Mouse (Mus musculus) cerebellum, postnatal 25 days (tissue): ENCODE measurements around the gene Jmjd8.

Source experiments
- DNase-seq, 2 experiments: peaks; one replicate each; pipeline ENCODE4 v3.0.0; 2021; ENCODE audit warnings: mixed read lengths in 2 of 2

Gene Jmjd8

DNA sequence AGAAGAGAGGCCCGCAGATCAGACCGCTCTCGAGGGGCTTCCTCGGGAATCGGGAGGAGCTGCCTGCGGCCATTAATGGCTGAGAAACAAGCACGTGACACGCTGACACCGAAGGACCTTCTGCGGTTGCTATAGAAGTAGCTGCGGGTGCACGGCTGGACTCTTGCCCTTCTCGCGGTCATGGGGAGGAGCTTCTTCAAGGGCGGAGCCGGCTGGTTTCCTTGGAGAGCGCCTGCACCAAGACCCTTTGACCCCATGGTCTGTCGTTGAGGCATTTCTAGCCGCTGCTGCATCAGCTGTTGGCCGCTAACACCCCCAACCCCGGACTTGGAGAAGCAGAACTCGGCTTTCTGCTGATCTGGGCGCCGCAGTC lies 4.6 kb downstream of the Jmjd8 start, which contains the start of gene Stub1:
Stub1 (minus strand) TSS at position 114 of the 373 bp plus-strand sequence.
- DNase-seq: peak in 1 of 2 experiments; percentile 91

- no peak for DNase-seq
Measured at GRCm38 (mm10) chr17:25833961-25834594, 5.4 kb downstream of the Jmjd8 start.

DNA sequence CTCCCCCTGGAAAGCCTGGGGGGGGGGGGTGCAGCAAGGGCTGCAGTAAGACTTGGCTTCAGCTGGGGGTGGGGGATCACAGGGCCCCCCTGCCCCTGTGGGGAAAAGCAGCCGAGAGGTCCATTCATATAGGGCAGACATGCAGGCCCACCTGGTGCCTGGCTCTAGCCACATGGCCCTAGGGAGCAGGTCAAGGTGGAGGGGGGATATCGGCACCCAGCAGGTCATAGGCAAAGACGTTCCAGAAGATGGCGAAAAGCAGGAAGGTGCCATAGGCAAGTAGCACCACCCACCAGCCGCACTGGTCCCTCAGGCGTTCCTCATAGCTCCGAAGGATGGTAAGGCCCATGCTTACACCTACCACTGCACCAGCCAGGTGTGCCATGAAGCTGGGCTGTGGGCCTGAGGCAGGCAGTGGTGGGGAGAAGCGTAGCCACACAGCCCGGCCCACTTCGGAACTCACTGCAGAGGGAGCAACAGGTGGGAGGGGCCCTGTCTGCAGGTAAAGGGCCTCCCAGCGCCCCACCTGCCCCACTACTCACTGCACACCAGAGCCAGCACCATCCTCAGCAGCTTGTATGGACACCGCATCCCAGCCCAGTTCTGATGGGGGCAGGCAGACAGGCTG lies 6.0 kb downstream of the Jmjd8 start:
- peak in 1 of 2 experiments; percentile 62 for DNase-seq

GRCm38 (mm10) chr17:25835301-25835700 lies 6.6 kb downstream of the Jmjd8 start:
- no peak for DNase-seq

DNA sequence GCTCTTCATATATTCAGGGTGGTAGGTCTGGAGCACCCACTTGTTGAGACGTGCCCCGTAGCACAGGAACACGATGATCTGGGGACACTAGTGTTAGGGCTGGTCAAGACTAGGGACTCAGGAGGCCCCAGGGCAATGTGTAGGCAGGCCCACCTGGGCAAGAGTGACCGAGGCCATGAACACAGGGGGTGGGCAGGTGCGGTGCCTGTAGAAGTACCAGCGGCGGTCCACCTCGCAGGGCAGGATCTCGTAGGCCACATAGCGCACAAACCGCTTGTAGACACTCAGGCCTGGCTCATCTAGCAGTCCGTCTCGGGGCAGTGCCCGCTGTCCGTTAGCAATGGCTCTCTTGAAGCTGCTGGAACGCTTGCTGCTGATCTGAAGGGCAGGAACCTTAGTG lies 7.1 kb downstream of the Jmjd8 start:
- DNase-seq: no peak

DNA sequence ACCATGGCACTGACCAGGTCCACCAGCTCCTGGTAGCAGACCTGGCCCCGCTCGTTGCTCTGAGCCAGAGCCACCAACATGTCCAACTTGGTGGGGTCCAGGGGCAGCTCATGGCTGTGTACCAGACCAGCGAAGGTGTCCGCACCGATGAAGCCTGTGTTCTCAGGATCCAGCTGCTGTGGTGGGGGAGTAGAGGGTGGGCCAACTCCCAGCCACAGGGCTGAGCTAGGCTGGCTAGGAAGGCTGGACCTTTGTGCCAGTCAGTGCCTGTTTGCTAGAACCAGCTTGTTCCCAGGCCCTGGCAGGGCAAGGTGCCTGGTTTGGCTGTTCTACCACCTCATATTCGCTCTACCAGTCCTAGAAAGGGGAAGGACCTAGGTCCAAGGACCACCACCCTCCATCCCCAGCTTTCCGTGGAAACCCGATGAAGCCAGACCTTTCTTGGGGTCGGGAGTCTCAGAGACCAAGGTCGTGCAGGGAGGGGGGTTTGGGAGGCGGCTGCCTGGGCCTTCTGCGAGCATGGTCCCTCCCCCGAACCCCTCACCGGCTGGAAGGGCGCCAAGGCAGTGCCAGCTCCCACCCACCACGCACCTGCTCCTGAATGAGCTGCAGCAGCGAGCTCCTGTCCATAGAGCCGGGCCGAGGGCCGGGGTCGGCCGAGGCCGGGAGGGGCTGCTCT lies 7.9 kb downstream of the Jmjd8 start:
- DNase-seq: peak; percentile 59 to 61

- DNase-seq: peak; percentile 90 to 93
Measured at GRCm38 (mm10) chr17:25837076-25837410, 8.4 kb downstream of the Jmjd8 start, which contains the start of gene Rhbdl1. Gene Rhbdl1, minus strand, starts transcription at chr17:25837295.

DNA sequence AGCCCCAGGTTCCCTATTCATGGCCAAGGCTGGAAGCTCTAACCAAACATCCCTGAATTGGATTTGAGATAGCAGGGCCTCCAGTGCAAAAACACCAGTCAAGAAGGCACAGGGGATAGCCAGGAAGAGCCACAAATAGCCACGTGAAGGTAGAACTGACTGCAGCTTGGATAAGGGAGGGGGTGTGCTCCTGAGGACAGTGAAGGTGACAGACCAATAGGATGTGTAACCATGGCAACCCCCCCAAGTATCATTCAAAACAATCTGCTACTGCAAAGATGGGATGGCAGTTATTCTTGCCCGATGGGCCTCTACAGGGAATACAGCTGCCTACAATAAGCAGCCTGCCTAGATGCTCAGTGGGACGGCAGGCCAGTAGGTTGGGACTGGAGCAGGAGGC lies 8.9 kb downstream of the Jmjd8 start:
- no peak for DNase-seq

DNA sequence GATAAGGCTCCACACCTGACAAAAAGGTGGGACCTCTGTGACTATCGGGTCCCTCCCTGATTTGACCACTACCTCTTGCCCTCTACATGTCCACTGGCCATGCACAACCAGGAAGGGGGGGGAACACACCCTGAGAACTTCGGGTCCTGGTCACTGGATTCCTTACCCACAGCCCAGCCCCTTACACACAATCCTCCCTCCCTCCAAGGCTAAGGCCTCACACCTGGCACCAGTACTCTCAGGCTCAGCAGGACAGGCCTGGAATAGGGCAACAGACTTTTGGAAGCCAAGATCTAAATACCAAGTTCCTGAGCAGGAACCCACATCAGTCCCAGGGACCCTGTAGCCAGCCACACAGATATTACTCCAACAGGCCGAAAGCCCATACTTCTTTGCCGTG lies 10.2 kb downstream of the Jmjd8 start:
- no peak for DNase-seq

GRCm38 (mm10) chr17:25839455-25840235 lies 11.0 kb downstream of the Jmjd8 start:
- DNase-seq: no peak

DNA sequence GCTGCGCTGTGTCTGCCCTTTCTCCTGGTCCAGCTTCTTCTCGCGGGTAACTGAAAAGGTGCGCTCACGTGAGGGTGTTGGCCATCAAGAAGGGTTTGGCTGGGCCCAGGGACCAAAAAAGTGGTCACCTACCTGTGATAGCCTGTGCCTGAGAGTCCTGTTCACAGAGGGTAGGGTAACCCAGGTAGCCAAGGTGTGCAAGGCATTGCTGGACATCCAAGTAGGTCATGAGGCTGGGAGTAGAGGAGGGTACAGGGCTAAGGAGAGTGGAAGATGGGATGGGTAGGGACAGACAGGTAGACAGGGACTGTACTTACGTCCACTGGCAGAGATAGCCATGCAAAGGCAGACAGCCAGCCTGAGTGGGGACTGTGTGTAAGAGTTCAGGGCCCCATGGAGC lies 11.9 kb downstream of the Jmjd8 start:
- DNase-seq: no peak

- no peak for DNase-seq
Measured at GRCm38 (mm10) chr17:25841117-25841880, 12.6 kb downstream of the Jmjd8 start, which contains the start of gene Gm20683. Gene Gm20683, minus strand, starts transcription at chr17:25841763.

DNA sequence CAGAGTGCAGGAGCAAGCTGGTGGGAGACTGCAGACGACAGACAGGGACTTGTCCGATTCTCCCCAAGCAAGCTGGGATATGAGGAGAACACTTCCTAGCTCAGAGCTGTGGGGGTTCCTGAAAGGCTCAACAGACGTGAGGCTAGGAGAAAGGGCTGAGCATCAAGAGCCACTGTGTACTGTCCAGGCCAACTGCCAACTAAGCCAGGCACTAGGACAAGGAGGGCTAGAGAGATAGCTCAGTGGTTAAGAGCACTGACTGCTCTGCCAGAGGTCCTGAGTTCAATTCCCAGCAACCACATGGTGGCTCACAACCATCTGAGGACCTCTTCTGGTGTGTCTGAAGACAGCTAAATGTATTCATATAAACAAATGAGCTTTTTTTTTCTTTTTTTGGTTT lies 13.8 kb downstream of the Jmjd8 start:
- no peak for DNase-seq

- no peak for DNase-seq
Measured at GRCm38 (mm10) chr17:25843122-25843521, 14.5 kb downstream of the Jmjd8 start.

DNA sequence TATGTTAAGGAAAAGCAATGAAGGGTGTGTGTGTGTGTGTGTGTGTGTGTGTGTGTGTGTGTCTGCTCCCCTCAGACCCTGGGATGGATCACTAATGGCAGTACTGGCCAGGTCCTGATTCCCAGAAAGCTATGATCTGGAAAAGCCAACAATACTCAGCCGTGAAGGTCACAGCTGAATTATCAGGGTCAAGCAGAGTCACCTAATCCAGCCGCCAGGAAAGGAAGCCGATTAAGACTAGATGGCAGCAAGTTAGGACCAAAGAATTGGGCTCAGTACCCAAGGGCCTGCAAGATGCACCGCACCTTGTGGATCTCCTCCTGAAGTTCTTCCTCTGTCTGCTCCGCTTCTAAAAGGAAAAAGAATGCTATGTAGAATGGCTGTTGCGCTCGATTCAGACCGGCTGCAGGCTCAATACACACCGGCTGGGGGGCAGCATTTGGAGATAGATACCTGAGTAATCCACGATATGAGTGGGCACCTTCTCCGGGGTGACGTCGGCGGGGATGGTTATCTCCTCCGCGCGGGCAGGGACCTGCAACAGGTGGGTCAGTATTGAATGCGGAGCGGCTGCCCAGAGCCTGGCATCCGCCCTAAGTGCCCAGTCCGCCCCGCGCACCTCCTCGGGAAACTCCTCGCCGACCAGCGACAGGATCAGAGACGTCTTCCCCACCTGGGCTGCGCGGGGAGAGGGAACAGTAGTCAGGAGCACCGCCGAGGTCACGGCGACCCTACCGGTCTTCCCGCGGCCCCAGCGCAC lies 15.1 kb downstream of the Jmjd8 start:
- peak in 1 of 2 experiments; percentile 66 for DNase-seq

DNA sequence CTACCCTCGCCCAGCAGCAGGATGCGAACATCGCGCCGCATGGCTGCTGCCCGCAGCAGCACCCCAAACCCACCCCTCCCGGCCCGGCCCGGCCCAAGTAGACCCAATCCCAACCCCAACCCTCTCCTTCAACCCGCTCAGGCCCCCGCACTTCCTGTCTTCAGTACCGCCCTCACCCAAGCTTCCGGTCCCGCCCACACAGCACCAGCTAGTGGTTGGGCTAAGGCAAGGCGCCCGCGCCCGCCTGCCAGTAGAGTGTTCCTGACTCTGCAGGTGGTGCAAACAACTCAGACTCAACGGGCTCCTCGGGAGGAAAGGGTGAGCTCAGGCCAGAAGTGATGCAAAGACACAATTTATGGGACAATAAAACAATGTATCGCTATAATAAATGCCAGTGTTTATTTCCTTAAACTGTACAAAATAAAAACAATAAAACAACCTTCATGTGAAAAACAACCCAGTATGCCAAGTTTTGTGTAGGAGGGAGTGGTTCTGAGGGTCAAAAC lies 15.8 kb downstream of the Jmjd8 start, which contains the start of gene Rhot2:
Rhot2 (minus strand) TSS at position 456 of the 506 bp plus-strand sequence.
- DNase-seq: peak; percentile 92 to 96

DNA sequence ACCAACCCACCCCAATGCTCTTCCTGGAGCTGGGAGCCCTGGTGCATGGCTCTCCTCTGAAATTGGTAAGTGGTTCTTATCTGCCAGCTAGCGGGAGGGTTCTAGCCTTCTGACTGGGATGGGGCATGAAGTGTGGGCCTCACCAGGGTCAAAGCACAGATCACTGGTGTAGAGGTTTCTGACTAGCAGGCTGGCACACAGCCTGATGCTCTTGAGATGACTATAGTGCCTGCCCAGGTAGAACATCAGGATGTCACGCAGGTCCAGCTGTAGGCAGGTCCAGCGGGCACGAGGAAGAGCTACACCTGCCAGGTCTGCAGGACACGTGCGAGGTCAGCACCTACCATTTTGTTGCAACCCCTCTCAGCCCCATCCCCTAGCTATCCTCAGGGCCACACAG lies 31.6 kb downstream of the Jmjd8 start:
- no peak for DNase-seq

GRCm38 (mm10) chr17:25860832-25861703 lies 32.4 kb downstream of the Jmjd8 start, which contains the start of gene Wdr90:
Gene Wdr90, minus strand, starts transcription at chr17:25861501.
- peak; percentile 92 to 93 for DNase-seq

DNA sequence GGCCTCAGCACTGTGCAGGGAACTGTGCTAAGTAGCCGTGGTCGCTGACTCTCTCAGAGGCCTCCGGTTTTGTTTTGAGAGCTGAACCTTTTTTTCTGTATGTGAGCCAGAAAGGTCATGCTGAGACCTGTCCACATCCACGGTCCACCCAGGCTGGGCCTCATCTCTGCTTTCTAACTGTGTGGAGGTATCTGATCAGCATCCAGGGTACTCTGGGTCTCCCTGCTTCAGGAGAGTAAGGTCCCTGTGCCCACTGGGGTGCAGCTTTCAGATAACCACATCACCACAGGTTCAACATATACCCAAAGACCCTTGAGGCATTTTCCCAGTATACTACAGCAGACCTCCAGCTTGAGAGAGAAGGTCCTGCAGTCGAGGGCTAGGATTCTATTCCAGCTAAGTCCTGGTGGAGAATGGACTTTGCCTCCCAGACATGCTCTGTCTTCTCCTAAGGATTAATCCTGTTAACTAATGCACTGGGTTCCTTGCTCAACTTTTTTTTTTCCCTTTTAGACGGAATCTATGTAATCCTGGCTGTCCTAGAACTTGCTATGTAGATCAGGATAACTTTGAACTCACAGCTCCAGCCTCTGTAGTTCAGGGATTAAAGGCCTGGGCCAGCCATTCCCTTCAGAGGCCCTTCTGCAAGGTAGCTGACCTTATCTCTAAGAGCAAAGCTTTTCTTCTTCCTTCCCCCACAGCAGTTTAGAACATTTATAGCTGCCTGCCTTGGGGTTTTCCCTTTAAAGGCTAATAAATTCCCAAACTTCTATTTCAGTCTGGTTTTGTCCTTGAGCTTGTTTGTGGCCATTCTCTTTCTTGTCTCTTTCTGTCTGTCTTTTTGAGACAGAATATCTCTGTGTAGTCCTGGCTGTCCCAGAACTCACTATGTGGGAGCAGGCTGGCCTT lies 33.3 kb downstream of the Jmjd8 start:
- no peak for DNase-seq
